Mouse (Mus musculus): Measurements from ENCODE around the gene Magi2.

Gene Magi2

DNA sequence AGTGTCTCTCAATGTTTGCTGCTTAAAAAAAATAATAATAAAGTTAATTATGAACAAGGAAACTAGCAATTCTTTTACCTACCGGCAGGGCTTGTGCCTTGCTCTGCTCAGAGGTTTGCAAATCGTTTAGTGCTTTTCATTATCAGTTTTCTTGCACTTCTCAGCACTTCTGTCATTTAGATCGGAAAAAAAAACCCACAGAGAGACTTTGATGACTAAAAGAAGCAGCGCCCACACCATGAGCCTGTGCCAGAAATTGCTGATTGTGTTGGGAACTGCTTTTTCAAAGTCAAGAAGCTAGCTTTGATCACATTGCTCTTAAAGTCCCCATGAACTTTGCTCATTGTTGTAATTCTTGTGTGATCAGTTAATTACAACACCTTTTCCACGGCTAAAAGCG lies 860.2 kb downstream of the Magi2 start:
- DNase-seq, result no peak

DNA sequence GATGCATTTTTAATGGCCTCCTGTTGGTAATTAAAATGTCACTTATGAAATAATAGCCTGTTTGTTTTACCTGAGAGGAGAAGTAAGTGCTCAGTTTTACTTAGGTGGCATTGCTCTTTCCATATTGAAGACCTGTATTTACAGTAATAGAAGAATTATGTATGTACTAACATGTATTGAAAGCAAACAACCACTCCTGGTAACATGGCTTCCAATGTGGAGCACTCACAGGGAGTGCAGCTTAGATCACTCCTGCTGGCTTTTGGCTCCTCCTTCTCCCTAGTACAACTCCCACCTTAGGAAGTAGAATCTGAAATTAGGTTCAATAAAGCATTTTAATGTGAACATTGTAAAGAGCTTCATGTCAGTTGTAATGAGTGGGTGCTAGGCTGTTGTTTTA lies 877.0 kb downstream of the Magi2 start:
- DNase-seq, result no peak

DNA sequence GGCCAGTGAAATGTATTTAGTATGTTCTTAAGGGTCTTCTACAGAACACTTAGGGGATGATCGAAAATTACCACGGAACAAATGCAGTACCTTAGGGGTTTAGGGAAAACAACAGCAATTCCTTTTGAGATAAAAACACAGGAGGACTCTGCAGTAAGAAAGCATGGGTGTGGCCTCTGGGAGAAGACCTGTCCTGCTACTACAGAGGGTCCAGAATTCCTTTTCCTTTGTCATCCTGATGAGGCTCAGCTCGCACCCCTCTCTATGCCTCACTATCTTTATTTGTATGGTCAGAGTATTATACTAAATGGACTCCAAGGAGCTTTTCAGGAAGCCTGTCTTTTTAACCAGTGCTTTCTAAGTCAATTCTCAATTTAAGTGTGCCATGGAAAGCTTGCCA lies 877.7 kb downstream of the Magi2 start:
- DNase-seq, result no peak

DNA sequence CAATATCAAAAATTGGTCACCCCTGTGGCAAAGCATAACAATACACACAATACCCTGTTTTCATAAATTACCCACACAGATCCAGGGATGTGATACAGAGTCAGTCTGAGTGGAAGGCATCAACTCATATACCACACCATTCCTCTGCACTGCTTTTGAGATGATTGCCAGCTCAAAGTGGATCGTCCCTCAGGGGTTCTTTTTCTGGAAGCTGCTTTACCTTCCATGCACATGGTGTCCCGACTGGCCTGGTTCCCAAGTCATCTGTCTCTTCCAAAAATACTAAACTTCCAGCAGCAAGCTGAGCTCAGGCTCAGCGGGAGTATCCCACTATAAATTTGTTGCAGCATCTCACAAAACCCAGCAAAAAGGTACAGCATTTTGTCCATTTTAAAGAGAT lies 882.7 kb downstream of the Magi2 start:
- DNase-seq, result no peak

DNA sequence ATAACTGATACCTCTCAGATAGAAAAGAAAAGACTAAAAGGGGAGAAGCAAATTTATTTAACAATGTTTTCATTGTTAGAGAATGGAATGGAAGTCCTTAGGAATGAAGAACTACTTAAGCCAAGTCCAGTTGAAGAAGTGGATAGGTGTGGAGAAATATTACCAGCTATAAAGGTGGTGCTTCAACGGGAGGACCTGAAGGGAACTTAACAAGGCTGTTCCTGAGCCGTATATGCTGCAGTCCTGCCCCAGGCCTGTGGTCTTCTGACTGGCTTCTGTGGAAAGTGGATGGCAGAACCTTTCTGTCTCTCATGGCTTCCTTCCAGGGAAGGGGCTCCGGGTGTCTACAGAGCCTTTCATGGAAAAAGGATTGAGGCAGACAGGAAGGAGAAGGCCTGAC lies 890.3 kb downstream of the Magi2 start:
- no peak for DNase-seq

DNA sequence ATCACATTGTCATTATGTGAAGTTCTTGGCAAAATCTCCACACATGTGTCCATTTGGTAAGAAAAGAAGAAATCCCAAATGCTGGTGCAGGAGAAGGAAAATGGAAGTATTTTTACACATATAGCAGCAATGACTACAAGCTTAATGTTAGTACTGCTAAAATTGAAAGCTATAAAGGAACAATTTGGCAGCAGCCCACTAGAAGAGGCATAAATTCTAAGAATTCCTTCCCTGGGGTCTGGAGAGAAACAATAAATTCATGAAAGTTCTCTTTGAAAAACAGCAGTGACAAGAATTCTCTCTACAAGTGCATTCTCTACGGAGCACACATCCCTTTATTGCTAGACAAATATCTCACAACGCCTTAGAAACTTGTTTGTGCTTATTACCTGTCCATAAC lies 913.4 kb downstream of the Magi2 start:
- DNase-seq, result no peak

DNA sequence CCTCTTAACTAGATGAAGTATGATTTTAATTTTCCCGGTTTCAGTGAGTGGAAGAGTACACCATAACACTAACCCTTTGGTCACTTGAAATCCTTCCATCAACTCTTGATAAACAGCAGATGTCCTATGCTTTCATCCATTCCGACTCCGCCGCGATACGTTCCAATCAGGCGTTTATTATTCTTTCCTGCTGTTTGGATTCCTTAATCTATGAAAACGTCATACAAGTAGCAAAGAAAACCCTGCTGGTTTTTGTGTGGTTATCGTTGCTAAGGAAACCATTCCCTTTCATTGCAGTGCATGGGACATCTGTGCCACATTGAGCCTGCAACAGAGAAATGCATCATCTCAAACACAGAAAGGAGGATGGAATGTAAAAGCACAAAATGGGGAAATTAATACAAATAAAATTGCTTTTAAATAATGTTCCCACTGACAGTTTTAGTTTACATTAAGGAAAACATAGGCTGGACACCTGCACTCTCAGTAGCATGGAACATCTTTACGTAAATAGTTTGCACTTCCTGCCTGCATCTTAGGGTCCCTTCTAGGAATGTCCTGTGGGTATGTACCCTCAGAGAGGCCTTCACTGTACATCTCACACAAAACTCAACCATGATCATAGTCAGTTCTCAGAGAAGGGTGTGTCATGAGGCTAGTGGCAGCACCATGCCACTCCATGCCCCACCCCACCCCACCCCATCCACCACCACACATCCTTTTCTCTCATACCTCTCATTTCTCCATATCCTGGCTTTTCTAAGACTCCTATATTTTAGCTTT lies 914.0 kb downstream of the Magi2 start:
- DNase-seq, result no peak

DNA sequence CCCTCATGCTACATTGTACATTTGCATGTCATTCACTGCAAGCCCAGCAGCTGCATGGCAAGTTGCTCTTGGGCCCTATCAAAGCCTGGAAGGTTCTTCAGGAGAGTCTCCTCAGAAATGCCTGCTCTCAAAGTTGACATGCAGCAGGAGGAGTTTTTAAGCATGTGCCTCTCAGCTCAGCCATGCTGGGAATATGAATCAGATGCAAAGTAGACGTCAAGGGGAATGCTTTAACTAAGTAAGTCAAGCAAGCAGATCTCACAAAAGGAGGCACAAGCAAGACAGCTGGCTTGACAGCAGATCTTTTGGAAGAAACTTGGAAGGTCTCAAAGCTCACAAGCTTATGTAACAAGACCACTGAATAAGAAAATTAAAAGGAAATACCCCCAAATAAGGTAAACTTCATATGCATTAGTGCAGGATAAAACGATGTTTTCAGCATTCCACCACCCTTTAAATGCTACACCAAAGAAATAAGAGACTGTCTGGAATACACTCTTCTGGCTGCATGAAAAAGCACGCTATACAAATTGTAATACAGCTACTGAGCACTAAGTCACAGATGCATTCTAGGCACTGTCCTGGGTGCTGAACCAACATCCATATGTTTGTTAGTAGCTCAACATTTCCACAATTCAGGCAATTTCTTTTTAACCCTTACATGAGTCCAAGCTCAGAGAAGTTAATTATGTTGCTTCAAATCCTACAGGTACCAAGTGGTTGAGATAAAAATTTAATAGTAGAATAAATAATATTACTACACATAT lies 926.7 kb downstream of the Magi2 start:
- no peak for DNase-seq

DNA sequence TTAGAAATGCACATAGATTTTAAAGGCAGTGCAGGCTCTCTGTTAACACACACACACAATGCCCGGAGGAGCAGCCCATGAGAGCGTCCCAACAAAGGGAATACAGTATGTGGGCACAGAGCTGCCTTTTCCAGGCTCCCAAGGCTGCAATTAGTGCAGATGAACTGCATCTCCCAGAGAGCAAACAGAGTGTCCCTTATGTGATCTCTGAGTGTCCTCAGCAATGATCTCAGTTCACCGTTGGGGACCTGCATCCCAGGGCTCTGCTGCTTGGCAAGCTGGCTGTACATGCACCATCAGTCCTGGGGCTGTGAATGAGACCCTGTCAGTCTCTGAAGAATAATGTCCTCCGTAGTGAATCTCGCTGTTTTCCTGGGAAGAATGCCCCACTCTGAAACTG lies 969.9 kb downstream of the Magi2 start:
- no peak for DNase-seq

DNA sequence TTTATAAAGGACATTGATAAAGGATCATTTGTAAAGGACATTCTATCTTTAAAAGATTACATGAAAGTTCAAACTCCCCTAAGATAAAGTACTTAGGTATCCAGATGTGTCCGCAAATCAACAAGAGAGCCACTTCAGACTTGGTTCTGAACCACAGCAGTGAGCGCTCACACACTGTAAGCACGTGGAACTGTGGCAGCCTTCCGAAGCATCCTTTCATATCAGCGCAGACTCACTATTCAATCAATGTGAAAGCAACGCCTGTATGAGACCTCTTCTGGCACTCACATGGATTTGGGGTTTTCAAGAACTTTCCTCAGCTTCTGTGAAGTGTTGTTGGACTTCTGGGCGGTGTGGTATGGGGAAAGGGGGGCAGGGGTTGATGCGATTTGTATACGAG lies 970.6 kb downstream of the Magi2 start:
- no peak for DNase-seq

DNA sequence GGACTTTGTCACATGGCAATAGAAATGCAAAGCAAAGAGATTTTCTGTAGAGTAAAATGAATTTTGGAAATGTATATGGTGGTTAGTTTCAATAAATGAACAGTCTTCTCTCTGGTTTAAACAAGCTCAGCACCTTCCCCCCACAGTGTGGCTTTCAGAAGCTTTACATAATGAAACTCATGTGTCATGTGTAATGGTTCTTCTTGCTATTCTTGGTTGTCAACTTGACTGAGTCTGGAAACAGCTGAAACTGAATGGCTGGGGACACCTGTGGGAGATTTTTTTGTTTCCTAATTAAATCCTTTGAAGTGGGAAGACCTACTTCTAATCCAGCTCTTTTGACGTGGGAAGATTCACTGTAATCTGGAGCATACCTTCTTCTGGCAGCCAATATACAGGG lies 974.5 kb downstream of the Magi2 start:
- DNase-seq, result no peak

DNA sequence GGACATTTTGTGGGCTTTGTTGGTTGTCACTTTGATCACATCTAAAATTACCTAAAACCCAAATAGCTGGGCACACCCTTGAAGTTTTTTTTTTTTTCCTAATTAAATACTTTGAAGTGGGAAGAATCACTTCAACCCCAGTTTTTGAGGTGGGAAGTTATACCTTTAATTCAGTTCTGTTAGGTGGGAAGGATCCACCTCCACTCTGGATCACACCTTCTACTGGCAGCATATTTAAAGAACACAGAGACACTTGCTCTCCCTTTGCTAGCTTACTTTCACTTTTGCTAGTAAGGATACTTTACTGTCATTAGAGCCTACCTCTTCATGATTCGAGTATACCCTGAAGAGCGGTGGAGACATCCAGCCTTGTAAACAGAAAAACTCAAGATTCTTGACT lies 981.3 kb downstream of the Magi2 start:
- DNase-seq, result no peak

DNA sequence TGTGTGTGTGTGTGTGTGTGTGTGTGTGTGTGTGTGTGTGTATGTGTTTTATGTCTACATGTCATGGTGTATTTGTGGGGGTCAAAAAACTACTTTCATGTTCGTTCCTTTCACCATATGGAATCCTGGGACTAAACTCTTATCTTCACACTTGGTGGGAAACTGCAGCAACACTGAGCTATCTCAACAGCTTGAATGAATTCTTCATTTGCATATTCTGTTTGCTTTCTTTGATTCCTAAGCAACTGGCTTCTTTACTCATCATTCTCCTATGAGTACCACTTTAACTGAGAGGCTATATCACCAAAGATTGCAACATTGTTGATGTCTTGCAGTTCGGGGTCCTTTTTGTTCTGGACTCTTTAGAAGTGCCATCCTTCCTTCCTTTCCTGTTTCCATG lies 986.5 kb downstream of the Magi2 start:
- no peak for DNase-seq

DNA sequence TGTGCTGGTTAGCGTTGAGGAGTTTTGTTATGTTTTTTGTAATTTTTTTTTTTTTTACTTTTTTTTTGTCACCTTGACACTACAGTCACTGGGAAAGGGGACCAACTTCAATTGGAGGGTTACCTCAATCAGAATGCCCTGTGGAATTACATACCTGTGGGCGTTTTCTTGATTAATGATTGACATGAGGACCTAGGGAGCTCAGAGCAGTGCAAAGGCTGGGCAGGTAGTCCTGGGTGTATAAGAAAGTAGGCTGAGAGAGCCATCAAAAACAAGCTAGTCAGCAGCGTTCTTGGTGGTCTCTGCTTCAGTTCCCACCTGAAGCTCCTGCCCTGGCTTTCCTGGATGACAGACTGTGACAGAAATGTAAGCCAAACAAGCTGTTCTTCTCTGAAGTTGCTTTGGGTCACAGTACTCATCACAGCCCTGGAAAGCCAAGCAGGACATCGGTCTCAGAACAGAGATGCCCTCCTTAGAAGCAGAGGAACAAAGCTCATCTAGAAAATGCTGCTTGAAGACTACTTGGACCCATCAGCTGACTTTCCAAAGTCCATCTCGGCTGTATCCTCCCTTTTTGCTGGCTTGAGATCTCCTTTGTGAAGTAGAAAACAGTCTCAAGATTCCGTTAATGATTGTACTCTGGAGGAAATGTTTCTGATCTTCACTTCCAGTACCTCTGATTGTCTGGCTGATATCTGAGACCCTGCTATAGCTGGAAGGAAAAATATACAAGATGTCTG lies 999.8 kb downstream of the Magi2 start:
- no peak for DNase-seq

DNA sequence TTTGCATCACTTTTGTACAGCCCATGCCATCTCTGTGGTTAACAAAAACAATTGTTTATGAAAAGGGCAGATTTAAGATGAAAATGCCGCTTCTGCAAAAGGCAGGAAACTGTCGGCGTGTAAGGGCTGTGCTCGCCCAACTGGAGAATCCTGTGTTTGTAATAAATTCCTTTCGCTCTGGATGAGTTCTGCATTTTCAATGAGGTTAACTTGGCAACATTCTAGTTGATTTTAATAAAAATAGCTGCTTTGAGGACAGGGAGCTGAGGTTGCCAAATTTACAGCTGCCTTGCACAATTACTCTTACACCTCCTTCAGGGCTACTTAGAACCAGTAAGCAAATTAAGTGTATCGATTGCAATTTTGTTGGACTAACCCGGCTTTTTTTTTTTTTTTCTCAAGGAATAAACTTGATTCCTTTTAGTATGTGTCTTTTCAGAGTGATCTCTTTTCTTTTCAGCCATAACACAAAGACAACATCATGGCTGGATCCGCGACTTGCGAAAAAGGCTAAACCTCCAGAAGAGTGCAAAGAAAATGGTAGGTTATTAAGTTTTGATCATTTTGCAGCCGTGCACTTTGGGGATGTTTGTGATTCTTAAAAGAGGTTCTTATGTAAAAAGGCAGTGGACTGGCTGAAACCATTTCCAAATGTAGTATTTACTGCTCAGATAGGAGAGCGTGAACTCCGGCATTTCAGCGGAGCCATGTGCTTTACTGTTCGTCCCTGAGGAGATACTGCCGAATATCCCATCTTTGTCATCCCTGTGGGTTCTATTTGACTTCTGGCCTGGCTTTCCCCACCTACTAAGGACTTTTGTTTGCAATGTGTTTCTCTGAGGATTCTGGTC lies 1001.3 kb downstream of the Magi2 start:
- DNase-seq, result no peak

DNA sequence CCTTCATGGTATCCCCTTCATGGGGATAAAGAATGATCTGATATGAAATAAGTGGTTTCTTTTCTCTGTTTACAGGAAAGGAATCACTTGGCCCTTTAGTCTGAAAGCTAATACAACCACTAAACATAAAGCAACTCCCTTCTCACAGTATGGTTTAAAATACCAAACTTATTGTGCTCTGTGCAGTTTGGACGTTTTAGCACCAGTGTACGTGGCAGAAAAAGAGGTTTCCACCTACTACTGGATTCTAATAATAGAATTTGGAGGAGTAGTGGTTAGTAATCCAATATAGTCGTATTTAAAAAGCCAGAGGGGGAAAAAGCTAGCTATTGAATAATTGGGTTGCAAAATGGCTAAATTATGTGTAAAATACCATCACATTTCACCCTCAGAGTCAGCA lies 1005.1 kb downstream of the Magi2 start:
- DNase-seq, result no peak

DNA sequence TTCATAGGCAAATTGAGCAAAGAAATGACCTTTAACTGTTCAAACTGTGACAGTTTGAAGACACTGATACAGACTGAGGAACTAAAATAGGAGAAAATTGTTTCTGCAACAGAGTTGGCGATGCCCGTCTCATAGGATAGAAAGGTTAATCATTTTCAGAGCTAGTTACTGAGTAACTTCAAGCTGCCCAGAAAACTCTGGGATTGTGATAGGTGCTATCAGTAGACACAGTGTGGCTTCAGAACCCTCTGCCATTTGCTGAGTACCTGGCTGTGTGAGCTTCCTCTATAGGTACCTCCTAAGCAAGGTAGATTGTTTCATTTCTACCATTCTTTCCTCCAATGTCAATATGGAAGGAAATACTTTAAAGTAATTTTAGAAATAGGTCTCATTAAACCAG lies 1014.7 kb downstream of the Magi2 start:
- no peak for DNase-seq

DNA sequence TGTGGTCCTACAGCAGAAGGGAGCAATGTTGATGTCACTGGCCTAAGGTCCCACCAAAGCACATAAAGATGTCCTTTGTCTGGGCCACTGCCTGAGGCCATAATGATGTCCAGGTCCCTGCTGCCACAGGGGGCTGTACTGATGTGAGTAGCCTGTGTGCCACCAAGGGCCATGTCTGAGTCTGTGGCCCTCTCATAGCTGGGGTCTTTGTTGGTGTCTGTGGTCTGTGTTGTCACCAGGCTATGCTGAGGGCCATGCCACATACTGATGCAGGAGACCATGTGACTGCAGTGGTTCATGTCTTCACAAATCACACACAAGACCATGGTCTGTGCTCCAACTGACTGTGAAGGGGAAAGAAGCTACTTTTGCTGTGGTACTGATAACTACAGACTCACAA lies 1015.7 kb downstream of the Magi2 start:
- DNase-seq, result no peak

DNA sequence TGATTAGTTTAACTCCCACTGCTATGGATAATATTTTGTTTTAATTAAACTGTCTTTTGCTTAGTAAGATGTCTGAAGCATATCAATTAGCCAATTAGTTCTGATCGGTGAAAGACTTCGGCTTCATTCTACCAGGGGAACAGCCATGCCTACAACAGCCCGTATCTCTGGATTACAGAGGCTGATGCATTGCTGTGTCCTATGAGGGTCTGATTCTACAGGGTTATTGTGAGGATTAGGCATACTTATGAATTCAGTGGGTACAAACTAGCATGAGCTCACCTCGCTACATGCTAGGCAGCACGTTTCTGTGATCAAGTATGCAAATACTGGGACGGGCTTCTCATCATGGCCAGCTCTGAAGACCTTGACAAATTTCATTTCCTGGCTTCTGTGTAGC lies 1022.5 kb downstream of the Magi2 start:
- DNase-seq, result no peak

DNA sequence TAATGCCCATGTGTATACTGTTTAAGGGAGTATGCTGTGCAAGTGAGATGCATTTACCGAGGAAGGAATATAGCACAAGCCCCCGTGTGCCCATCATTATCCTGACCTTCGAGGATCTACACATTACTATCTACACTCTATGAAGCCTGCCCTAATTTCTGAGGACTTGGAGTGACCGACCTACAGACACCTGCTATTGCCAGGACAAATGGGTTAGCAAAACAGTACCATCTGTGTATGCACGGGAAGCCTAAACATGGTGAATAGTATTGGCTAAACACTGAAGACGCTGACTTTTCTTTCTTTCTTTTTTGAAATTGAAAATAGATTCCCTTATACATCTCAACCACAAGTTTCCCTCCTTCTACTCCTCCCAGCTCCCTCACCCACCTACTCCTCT lies 1024.7 kb downstream of the Magi2 start:
- DNase-seq, result no peak

DNA sequence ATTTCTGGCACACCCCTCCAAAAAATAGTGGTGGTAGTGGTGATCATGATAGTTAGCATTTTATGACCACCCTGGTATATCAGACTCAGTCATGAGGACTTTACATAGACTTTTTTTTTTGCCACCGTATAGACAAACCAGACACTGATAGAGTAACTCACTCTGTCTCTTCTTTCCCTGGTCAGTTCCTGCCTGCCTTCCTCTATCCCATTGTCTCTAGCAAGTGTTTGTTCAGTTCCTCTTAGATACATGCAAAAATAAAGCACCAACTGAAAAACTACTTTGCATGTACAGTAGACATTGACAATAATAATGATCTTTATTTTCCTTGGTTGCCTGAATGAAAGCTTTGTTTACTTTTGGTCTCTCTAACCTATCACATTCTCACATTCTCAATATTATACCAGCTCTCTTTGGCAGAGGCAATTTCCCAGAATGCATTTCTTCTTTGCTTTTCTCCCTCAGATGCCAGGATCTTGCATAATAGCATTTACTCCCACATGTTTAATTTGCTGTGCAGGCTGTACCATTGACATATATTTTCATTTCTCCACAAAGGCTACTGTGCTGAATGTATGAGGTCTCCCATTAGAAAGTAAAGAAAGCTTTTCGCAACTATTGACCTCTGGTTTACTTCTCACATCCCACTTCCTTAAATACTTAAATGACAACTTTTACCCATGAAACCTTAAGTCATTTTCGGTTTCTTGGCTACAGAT lies 1029.5 kb downstream of the Magi2 start:
- DNase-seq, result no peak

DNA sequence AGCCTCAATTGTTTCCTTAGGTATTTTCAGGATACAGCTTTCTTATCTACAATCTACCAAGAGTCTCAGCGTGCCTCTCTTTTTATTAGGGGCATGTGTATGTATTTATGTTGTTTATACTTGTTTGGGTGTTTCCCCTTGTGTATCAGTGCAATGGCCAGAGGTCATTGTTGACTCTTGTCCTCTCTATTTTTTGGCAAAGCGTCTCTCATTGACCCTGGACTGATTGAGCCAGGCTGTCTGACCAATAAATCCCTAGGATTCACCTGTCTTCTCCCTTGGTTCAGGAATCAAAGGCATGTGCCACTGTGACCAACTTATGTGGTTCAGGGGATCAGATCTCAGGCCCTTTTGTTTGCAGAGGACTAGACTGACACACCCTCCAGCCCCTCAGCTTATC lies 1030.1 kb downstream of the Magi2 start:
- DNase-seq, result no peak

All from B cell, adult 2 months (primary cell).